Mouse (Mus musculus) kidney, embryonic 14.5 days (tissue): ENCODE measurements around the gene Xrcc1. TPM values are rescaled to one million over a fixed set of nuclear protein-coding genes. Genes with fewer than 3 reads are reported as not detected.

Experiments used
- ATAC-seq: fragments of 200-750 bp; cut with Nextera tagmentation; 2 replicates; pipeline ENCODE4 v1.8.0; 2017; ENCODE audit warnings: moderate number of reproducible peaks, mild to moderate bottlenecking, moderate TSS enrichment, moderate library complexity; ENCODE audit not compliant: low FRiP score, low TSS enrichment
- H3K27ac ChIP-seq: fragments of 300-500 bp; sonication (generic); 2 replicates; pipeline ENCODE4 v1.5.1; 2014; ENCODE audit warnings: low read depth, mild to moderate bottlenecking, low read length, moderate library complexity, mixed read lengths
- H3K27me3 ChIP-seq: fragments of 300-500 bp; sonication (generic); 2 replicates; pipeline ENCODE4 v1.6.1; 2014; ENCODE audit warnings: mild to moderate bottlenecking, low read length; ENCODE audit not compliant: control insufficient read depth, insufficient read depth
- H3K36me3 ChIP-seq: fragments of 300-500 bp; sonication (generic); 2 replicates; pipeline ENCODE4 v1.6.1; 2014; ENCODE audit warnings: low read length, mixed read lengths; ENCODE audit not compliant: control insufficient read depth, insufficient read depth
- H3K4me1 ChIP-seq: fragments of 300-500 bp; sonication (generic); 2 replicates; pipeline ENCODE4 v1.6.1; 2014; ENCODE audit warnings: low read length, mixed read lengths; ENCODE audit not compliant: control insufficient read depth, insufficient read depth
- H3K4me2 ChIP-seq: fragments of 300-500 bp; sonication (generic); replicated peaks from 2 replicates; pipeline ENCODE4 v1.6.1; 2014; ENCODE audit warnings: low read depth, mild to moderate bottlenecking, low read length
- H3K4me3 ChIP-seq: fragments of 300-500 bp; sonication (generic); 2 replicates; pipeline ENCODE4 v1.5.1; 2014; ENCODE audit warnings: mild to moderate bottlenecking, low read length
- H3K9ac ChIP-seq: fragments of 300-500 bp; sonication (generic); 2 replicates; pipeline ENCODE4 v1.6.1; 2014; ENCODE audit warnings: low read depth, mild to moderate bottlenecking, low read length, moderate library complexity
- H3K9me3 ChIP-seq: fragments of 300-500 bp; sonication (generic); 2 replicates; pipeline ENCODE4 v1.6.1; 2016; ENCODE audit warnings: low read length; ENCODE audit not compliant: control insufficient read depth
- WGBS: fragments of 180-500 bp; shearing (Covaris S2); extraction: QIAGEN DNeasy Blood & Tissue Kit; methylation state at CpG from one replicate; pipeline ENCODE4 v1.1.7; 2014; 5-methylcytosine and 5-hydroxymethylcytosine counted together
- polyA plus RNA-seq: library from polyadenylated mRNA; unstranded; fragments of >200 nt; fragmentation: Nextera tagmentation; extraction: Ambion mirVana; gene quantifications from 2 replicates; pipeline ENCODE4 v1.2.1, GENCODE M21; 2014

Xrcc1 gene
- polyA plus RNA-seq, 1 experiment from 2014 or later: 136 TPM

DNA sequence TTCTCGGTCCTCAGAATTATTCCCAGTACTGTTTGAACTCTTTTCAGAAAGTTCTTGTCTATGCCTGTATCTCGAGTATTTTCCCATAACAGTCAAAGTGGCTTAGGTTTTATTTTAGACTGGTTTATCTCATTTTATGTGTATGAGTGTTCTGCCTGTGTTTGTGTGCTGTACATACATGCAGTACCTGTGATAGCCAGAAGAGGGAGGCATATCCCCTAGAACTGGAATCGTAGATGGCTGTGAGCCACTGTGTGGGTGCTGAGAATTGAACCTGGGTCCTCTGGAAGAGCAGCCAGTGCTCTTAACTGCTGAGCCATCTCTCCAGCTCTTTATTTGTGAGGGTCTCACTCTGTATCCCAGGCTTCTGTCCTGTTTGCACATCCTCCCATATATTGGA is 75.1 kb downstream of the Xrcc1 start:
- 0 out of 2 replicates have a peak, but pooled peaks cover 2% of the 10 kb centered on the region for H3K9me3 ChIP-seq
- H3K4me3 ChIP-seq: no peak overlapping the region
- no peak overlapping the region for H3K9ac ChIP-seq
- ATAC-seq: no peak
- H3K36me3 ChIP-seq: no peaks in the 10 kb centered on the region
- 88% methylated on average over 3 of the region's 3 CpGs for WGBS
- no peaks in the 10 kb centered on the region for H3K4me1 ChIP-seq
- H3K27ac ChIP-seq: no peak overlapping the region
- H3K4me2 ChIP-seq: no peak overlapping the region
- H3K27me3 ChIP-seq: no peaks in the 10 kb centered on the region

GRCm38 (mm10) chr7:24622967-24623366 is 76.9 kb downstream of the Xrcc1 start:
- Histone ChIP-seq H3K4me1 (no peaks in the 10 kb centered on the region), H3K4me2 (no peak overlapping the region), H3K27me3 (no peaks in the 10 kb centered on the region), H3K36me3 (no peaks in the 10 kb centered on the region), H3K4me3 (no peak overlapping the region), H3K27ac (no peak overlapping the region), H3K9ac (no peak overlapping the region), H3K9me3 (0 out of 2 replicates have a peak, but pooled peaks cover 2% of the 10 kb centered on the region)
- WGBS: 86% methylated on average over 6 of the region's 6 CpGs
- ATAC-seq: no peak

Other genes starting within 250 kb of the Xrcc1 start
- 31.3 and 39.5 TPM in 2 replicates for gene Zfp61, start 245.1 kb upstream of the Xrcc1 start, polyA plus RNA-seq
- 9.6 and 10.3 TPM in 2 replicates for gene Zfp94, start 229.6 kb upstream of the Xrcc1 start, polyA plus RNA-seq
- 0.26 and 0.31 TPM in 2 replicates for gene Tescl, start 212.4 kb upstream of the Xrcc1 start, polyA plus RNA-seq
- gene Lypd5, start 197.1 kb upstream of the Xrcc1 start, polyA plus RNA-seq: not detected in 2 replicates
- 2.6 and 3.3 TPM in 2 replicates for gene Kcnn4, start 176.0 kb upstream of the Xrcc1 start, polyA plus RNA-seq
- gene Smg9, start 146.7 kb upstream of the Xrcc1 start, polyA plus RNA-seq: 25.0 and 32.3 TPM in 2 replicates
- not detected in 2 replicates for gene Irgc1, start 94.0 kb upstream of the Xrcc1 start, polyA plus RNA-seq
- 14.1 TPM in 2 replicates for gene Plaur, start 83.8 kb upstream of the Xrcc1 start, polyA plus RNA-seq
- gene Cadm4, start 64.3 kb upstream of the Xrcc1 start, polyA plus RNA-seq: 1.5 and 5.9 TPM in 2 replicates
- 54.5 and 70.3 TPM in 2 replicates for gene Zfp428, start 39.3 kb upstream of the Xrcc1 start, polyA plus RNA-seq
- gene AC161166.1, start 33.8 kb upstream of the Xrcc1 start, polyA plus RNA-seq: 0.17 and 0.61 TPM in 2 replicates
- gene Irgq, start 15.6 kb upstream of the Xrcc1 start, polyA plus RNA-seq: 5.0 and 9.5 TPM in 2 replicates
- gene Pinlyp, start 171 bp upstream of the Xrcc1 start, polyA plus RNA-seq: 0.43 TPM in 1 of 2 replicates, not detected in the other
- 51.8 and 53.6 TPM in 2 replicates for gene Ethe1, start 41.3 kb downstream of the Xrcc1 start, polyA plus RNA-seq
- 2.5 and 3.0 TPM in 2 replicates for gene Zfp575, start 41.4 kb downstream of the Xrcc1 start, polyA plus RNA-seq
- gene Phldb3, start 64.5 kb downstream of the Xrcc1 start, polyA plus RNA-seq: 0.24 and 0.32 TPM in 2 replicates
- gene Lypd3, start 90.3 kb downstream of the Xrcc1 start, polyA plus RNA-seq: 0.27 and 0.76 TPM in 2 replicates
- gene Tex101, start 130.4 kb downstream of the Xrcc1 start, polyA plus RNA-seq: not detected in 2 replicates
- not detected in 2 replicates for gene BC049730, start 163.0 kb downstream of the Xrcc1 start, polyA plus RNA-seq
- not detected in 2 replicates for gene Gm4763, start 180.6 kb downstream of the Xrcc1 start, polyA plus RNA-seq
- gene Cd177, start 214.0 kb downstream of the Xrcc1 start, polyA plus RNA-seq: 0.24 and 0.36 TPM in 2 replicates
- 0.39 and 0.41 TPM in 2 replicates for gene Ceacam10, start 230.9 kb downstream of the Xrcc1 start, polyA plus RNA-seq